Mouse (Mus musculus) macrophage (primary cell): ENCODE measurements at regions not wholly inside any gene's neighbourhood (a gene's known extent, or its start where the extent isn't known, plus 50 kb on each side); places are given as distances from the start of the nearest gene placed in this dataset.
"Not testable (repeated sequence)": the region's sequence is repeated elsewhere in the genome, so short reads cannot be mapped to it uniquely, and the experiment has no call there.

ENCODE experiments used
- H3K27ac ChIP-seq: fragments of 350-480 bp; formaldehyde crosslinking; 2 replicates; pipeline ENCODE4 v1.9.0; 2021
- H3K36me3 ChIP-seq: fragments of 350-480 bp; formaldehyde crosslinking; 2 replicates; pipeline ENCODE4 v1.9.0; 2021; ENCODE audit errors: inconsistent target
- H3K4me3 ChIP-seq: fragments of 350-480 bp; formaldehyde crosslinking; 2 replicates; pipeline ENCODE4 v1.9.0; 2021; ENCODE audit errors: inconsistent target
- H3K79me2 ChIP-seq: fragments of 350-480 bp; formaldehyde crosslinking; 2 replicates; pipeline ENCODE4 v1.9.0; 2021; ENCODE audit errors: inconsistent target
- WGBS: methylation state at CpG from one replicate; pipeline ENCODE4 v1.1.7; 2026; ENCODE audit warnings: inconsistent platforms; ENCODE audit not compliant: missing documents; 5-methylcytosine and 5-hydroxymethylcytosine counted together

- no peaks in the 10 kb centered on the region for H3K79me2 ChIP-seq
- H3K4me3 ChIP-seq: no peak overlapping the region
- no peak overlapping the region for H3K27ac ChIP-seq
- H3K36me3 ChIP-seq: no peaks in the 10 kb centered on the region
- WGBS: 91% methylated on average over 8 of the region's 8 CpGs
Measured at GRCm38 (mm10) chr5:101381361-101381760, 283.4 kb downstream of the Nkx6-1 start.

- 83% methylated on average over 6 of the region's 6 CpGs for WGBS
Measured at GRCm38 (mm10) chr5:101376657-101377056, 288.1 kb downstream of the Nkx6-1 start.

GRCm38 (mm10) chr5:101374129-101374528, 290.7 kb downstream of the Nkx6-1 start:
- WGBS: 67% methylated on average over 2 of the region's 2 CpGs
- H3K79me2 ChIP-seq: no peaks in the 10 kb centered on the region
- H3K4me3 ChIP-seq: no peak overlapping the region
- no peak overlapping the region for H3K27ac ChIP-seq
- H3K36me3 ChIP-seq: no peaks in the 10 kb centered on the region

More at GRCm38 (mm10) chr5:101376657-101377056, 288.1 kb downstream of the Nkx6-1 start:
- Histone ChIP-seq H3K4me3 (no peak overlapping the region), H3K79me2 (no peaks in the 10 kb centered on the region), H3K36me3 (no peaks in the 10 kb centered on the region), H3K27ac (no peak overlapping the region)

GRCm38 (mm10) chr5:101372204-101372603, 292.6 kb downstream of the Nkx6-1 start:
- H3K4me3 ChIP-seq: no peak overlapping the region
- no peaks in the 10 kb centered on the region for H3K79me2 ChIP-seq
- no peaks in the 10 kb centered on the region for H3K36me3 ChIP-seq
- WGBS: 74% methylated on average over 8 of the region's 8 CpGs
- H3K27ac ChIP-seq: no peak overlapping the region

- Histone ChIP-seq H3K79me2 (no peaks in the 10 kb centered on the region), H3K36me3 (no peaks in the 10 kb centered on the region), H3K4me3 (no peak overlapping the region), H3K27ac (no peak overlapping the region)
- 28% methylated on average over 11 of the region's 11 CpGs for WGBS
Measured at GRCm38 (mm10) chr5:101365364-101365763, 299.4 kb downstream of the Nkx6-1 start.

- 65% methylated on average over 6 of the region's 6 CpGs for WGBS
- H3K79me2 ChIP-seq: no peaks in the 10 kb centered on the region
- no peak overlapping the region for H3K4me3 ChIP-seq
- H3K27ac ChIP-seq: no peak overlapping the region
- no peaks in the 10 kb centered on the region for H3K36me3 ChIP-seq
Measured at GRCm38 (mm10) chr5:101359986-101360385, 304.8 kb downstream of the Nkx6-1 start.

- H3K36me3 ChIP-seq: no peaks in the 10 kb centered on the region
- no peaks in the 10 kb centered on the region for H3K79me2 ChIP-seq
- no peak overlapping the region for H3K27ac ChIP-seq
- H3K4me3 ChIP-seq: no peak overlapping the region
- 75% methylated on average over 3 of the region's 3 CpGs for WGBS
Measured at GRCm38 (mm10) chr5:101345406-101345805, 319.4 kb downstream of the Nkx6-1 start.

GRCm38 (mm10) chr5:101336361-101336760, 328.4 kb downstream of the Nkx6-1 start:
- WGBS: no CpG with 5 or more reads among the region's 1 CpGs
- not testable (repeated sequence) for H3K79me2 ChIP-seq, H3K27ac ChIP-seq, H3K4me3 ChIP-seq, H3K36me3 ChIP-seq

- Histone ChIP-seq H3K36me3 (no peaks in the 10 kb centered on the region), H3K4me3 (no peak overlapping the region), H3K79me2 (no peaks in the 10 kb centered on the region), H3K27ac (no peak overlapping the region)
- WGBS: 85% methylated on average over 9 of the region's 10 CpGs
Measured at GRCm38 (mm10) chr5:101331825-101332224, 333.0 kb downstream of the Nkx6-1 start.

GRCm38 (mm10) chr5:101326122-101326521, 338.7 kb downstream of the Nkx6-1 start:
- Histone ChIP-seq H3K36me3 (no peaks in the 10 kb centered on the region), H3K27ac (no peak overlapping the region), H3K4me3 (no peak overlapping the region), H3K79me2 (no peaks in the 10 kb centered on the region)
- 20% methylated on average over 4 of the region's 4 CpGs for WGBS

GRCm38 (mm10) chr5:101323041-101323950, 341.5 kb downstream of the Nkx6-1 start:
- H3K36me3 ChIP-seq: no peaks in the 10 kb centered on the region
- WGBS: 19% methylated on average over 20 of the region's 20 CpGs
- H3K4me3 ChIP-seq: no peak overlapping the region
- H3K27ac ChIP-seq: no peak overlapping the region
- H3K79me2 ChIP-seq: no peaks in the 10 kb centered on the region

GRCm38 (mm10) chr5:101299986-101300385, 364.8 kb downstream of the Nkx6-1 start:
- no peak overlapping the region for H3K27ac ChIP-seq
- no peaks in the 10 kb centered on the region for H3K79me2 ChIP-seq
- H3K36me3 ChIP-seq: no peaks in the 10 kb centered on the region
- H3K4me3 ChIP-seq: no peak overlapping the region
- 88% methylated on average over 6 of the region's 6 CpGs for WGBS

- 73% methylated on average over 4 of the region's 4 CpGs for WGBS
- no peaks in the 10 kb centered on the region for H3K79me2 ChIP-seq
- no peaks in the 10 kb centered on the region for H3K36me3 ChIP-seq
Measured at GRCm38 (mm10) chr5:101298411-101298810, 366.4 kb downstream of the Nkx6-1 start.

GRCm38 (mm10) chr5:101297511-101298102, 367.2 kb downstream of the Nkx6-1 start:
- no peak overlapping the region for H3K4me3 ChIP-seq
- H3K36me3 ChIP-seq: no peaks in the 10 kb centered on the region
- H3K79me2 ChIP-seq: no peaks in the 10 kb centered on the region
- WGBS: 45% methylated on average over 5 of the region's 5 CpGs
- H3K27ac ChIP-seq: no peak overlapping the region

More at GRCm38 (mm10) chr5:101298411-101298810, 366.4 kb downstream of the Nkx6-1 start:
- Histone ChIP-seq H3K4me3 (no peak overlapping the region), H3K27ac (no peak overlapping the region)

- no peaks in the 10 kb centered on the region for H3K36me3 ChIP-seq
- WGBS: 76% methylated on average over 7 of the region's 7 CpGs
- no peak overlapping the region for H3K4me3 ChIP-seq
- no peak overlapping the region for H3K27ac ChIP-seq
- H3K79me2 ChIP-seq: no peaks in the 10 kb centered on the region
Measured at GRCm38 (mm10) chr5:101295941-101296340, 368.9 kb downstream of the Nkx6-1 start.
